Mouse (Mus musculus) kidney, embryonic 14.5 days (tissue): ENCODE data around the gene Defb36. TPM values are rescaled to one million over a fixed set of nuclear protein-coding genes. Genes with fewer than 3 reads are reported as not detected.

Experiments used
- ATAC-seq: fragments of 200-750 bp; cut with Nextera tagmentation; 2 replicates; pipeline ENCODE4 v1.8.0; 2017; ENCODE audit warnings: moderate number of reproducible peaks, mild to moderate bottlenecking, moderate TSS enrichment, moderate library complexity; ENCODE audit not compliant: low FRiP score, low TSS enrichment
- H3K27ac ChIP-seq: fragments of 300-500 bp; sonication (generic); 2 replicates; pipeline ENCODE4 v1.5.1; 2014; ENCODE audit warnings: low read depth, mild to moderate bottlenecking, low read length, moderate library complexity, mixed read lengths
- H3K27me3 ChIP-seq: fragments of 300-500 bp; sonication (generic); 2 replicates; pipeline ENCODE4 v1.6.1; 2014; ENCODE audit warnings: mild to moderate bottlenecking, low read length; ENCODE audit not compliant: control insufficient read depth, insufficient read depth
- H3K36me3 ChIP-seq: fragments of 300-500 bp; sonication (generic); 2 replicates; pipeline ENCODE4 v1.6.1; 2014; ENCODE audit warnings: low read length, mixed read lengths; ENCODE audit not compliant: control insufficient read depth, insufficient read depth
- H3K4me1 ChIP-seq: fragments of 300-500 bp; sonication (generic); 2 replicates; pipeline ENCODE4 v1.6.1; 2014; ENCODE audit warnings: low read length, mixed read lengths; ENCODE audit not compliant: control insufficient read depth, insufficient read depth
- H3K4me2 ChIP-seq: fragments of 300-500 bp; sonication (generic); replicated peaks from 2 replicates; pipeline ENCODE4 v1.6.1; 2014; ENCODE audit warnings: low read depth, mild to moderate bottlenecking, low read length
- H3K4me3 ChIP-seq: fragments of 300-500 bp; sonication (generic); 2 replicates; pipeline ENCODE4 v1.5.1; 2014; ENCODE audit warnings: mild to moderate bottlenecking, low read length
- H3K9ac ChIP-seq: fragments of 300-500 bp; sonication (generic); 2 replicates; pipeline ENCODE4 v1.6.1; 2014; ENCODE audit warnings: low read depth, mild to moderate bottlenecking, low read length, moderate library complexity
- H3K9me3 ChIP-seq: fragments of 300-500 bp; sonication (generic); 2 replicates; pipeline ENCODE4 v1.6.1; 2016; ENCODE audit warnings: low read length; ENCODE audit not compliant: control insufficient read depth
- WGBS: fragments of 180-500 bp; shearing (Covaris S2); extraction: QIAGEN DNeasy Blood & Tissue Kit; methylation state at CpG from one replicate; pipeline ENCODE4 v1.1.7; 2014; 5-methylcytosine and 5-hydroxymethylcytosine counted together
- polyA plus RNA-seq: library from polyadenylated mRNA; unstranded; fragments of >200 nt; fragmentation: Nextera tagmentation; extraction: Ambion mirVana; gene quantifications from 2 replicates; pipeline ENCODE4 v1.2.1, GENCODE M21; 2014

The Defb36 gene
- polyA plus RNA-seq, 1 experiment from 2014 or later, result 1.1 TPM

- WGBS, result 8% methylated on average over 7 of the region's 7 CpGs
- no peak; the same call in 1 of the 2 replicates for ATAC-seq
Observed at GRCm38 (mm10) chr2:152615563-152615962, 11.4 kb downstream of the Defb36 start.

GRCm38 (mm10) chr2:152616470-152616869 is 12.3 kb downstream of the Defb36 start:
- no peaks in the 10 kb centered on the region for H3K27me3 ChIP-seq
- no peak overlapping the region for H3K9ac ChIP-seq
- H3K27ac ChIP-seq, result no peak overlapping the region
- 54% methylated on average over 6 of the region's 6 CpGs for WGBS
- H3K4me2 ChIP-seq, result no peak overlapping the region
- H3K4me1 ChIP-seq, result 0 out of 2 replicates have a peak, but pooled peaks cover under 1% of the 10 kb centered on the region
- no peaks in the 10 kb centered on the region for H3K9me3 ChIP-seq
- H3K4me3 ChIP-seq, result no peak overlapping the region
- H3K36me3 ChIP-seq, result no peaks in the 10 kb centered on the region
- no peak for ATAC-seq

More at GRCm38 (mm10) chr2:152615563-152615962, 11.4 kb downstream of the Defb36 start:
- Histone ChIP-seq H3K36me3 (no peaks in the 10 kb centered on the region), H3K4me3 (no peak overlapping the region), H3K9ac (no peak overlapping the region), H3K27me3 (no peaks in the 10 kb centered on the region), H3K4me2 (no peak overlapping the region), H3K27ac (no peak overlapping the region), H3K4me1 (no peaks in the 10 kb centered on the region), H3K9me3 (no peaks in the 10 kb centered on the region)

- ATAC-seq, result no peak
- H3K4me3 ChIP-seq, result no peak overlapping the region
- no peak overlapping the region for H3K27ac ChIP-seq
- no peaks in the 10 kb centered on the region for H3K36me3 ChIP-seq
- H3K4me2 ChIP-seq, result no peak overlapping the region
- H3K9me3 ChIP-seq, result no peaks in the 10 kb centered on the region
- 61% methylated on average over 5 of the region's 5 CpGs for WGBS
- no peak overlapping the region for H3K9ac ChIP-seq
- peaks cover 5% of the 10 kb centered on the region; the same call in 1 of the 2 replicates for H3K4me1 ChIP-seq
- H3K27me3 ChIP-seq, result no peaks in the 10 kb centered on the region
Observed at GRCm38 (mm10) chr2:152617374-152617773, 13.2 kb downstream of the Defb36 start.

GRCm38 (mm10) chr2:152620367-152621134 is 16.4 kb downstream of the Defb36 start:
- no peak overlapping the region; the same call in 1 of the 2 replicates for H3K4me2 ChIP-seq
- no peaks in the 10 kb centered on the region for H3K27me3 ChIP-seq
- no peaks in the 10 kb centered on the region for H3K36me3 ChIP-seq
- peak overlapping the region; percentile 82 for H3K27ac ChIP-seq
- 0 out of 2 replicates have a peak, but pooled peaks cover 4% of the 10 kb centered on the region for H3K9me3 ChIP-seq
- WGBS, result 67% methylated on average over 9 of the region's 9 CpGs
- H3K9ac ChIP-seq, result no peak overlapping the region
- no peak for ATAC-seq
- H3K4me1 ChIP-seq, result peaks cover 8% of the 10 kb centered on the region; the same call in 1 of the 2 replicates
- no peak overlapping the region for H3K4me3 ChIP-seq

GRCm38 (mm10) chr2:152622151-152622550 is 18.0 kb downstream of the Defb36 start:
- Histone ChIP-seq H3K27ac (peak overlapping the region; percentile 82; the same call in 1 of the 2 replicates), H3K9me3 (0 out of 2 replicates have a peak, but pooled peaks cover 4% of the 10 kb centered on the region), H3K9ac (no peak overlapping the region), H3K27me3 (no peaks in the 10 kb centered on the region), H3K4me2 (no peak overlapping the region), H3K4me3 (no peak overlapping the region), H3K4me1 (peaks cover 12% of the 10 kb centered on the region; the same call in 1 of the 2 replicates), H3K36me3 (no peaks in the 10 kb centered on the region)
- WGBS, result 20% methylated on average over 13 of the region's 13 CpGs
- ATAC-seq, result peak; percentile 71

- Histone ChIP-seq H3K9ac (no peak within 1 kb of the TSS; the same call in 1 of the 2 replicates), H3K9me3 (0 out of 2 replicates have a peak, but pooled peaks cover 4% of the 10 kb centered on the region), H3K4me3 (no peak within 1 kb of the TSS)
Observed at GRCm38 (mm10) chr2:152622953-152623352, 18.8 kb downstream of the Defb36 start, which contains the start of gene Defb25. TSS of gene Defb25 (minus strand) at chr2:152623053.

GRCm38 (mm10) chr2:152624566-152624965 is 20.4 kb downstream of the Defb36 start:
- Histone ChIP-seq H3K27me3 (no peaks in the 10 kb centered on the region), H3K4me2 (no peak overlapping the region), H3K4me1 (peaks cover 31% of the 10 kb centered on the region; the same call in 1 of the 2 replicates), H3K9ac (no peak overlapping the region), H3K9me3 (0 out of 2 replicates have a peak, but pooled peaks cover 4% of the 10 kb centered on the region), H3K27ac (no peak overlapping the region), H3K4me3 (no peak overlapping the region), H3K36me3 (peaks cover 4% of the 10 kb centered on the region; the same call in 1 of the 2 replicates)
- no peak for ATAC-seq
- WGBS, result 81% methylated on average over 2 of the region's 2 CpGs

More at GRCm38 (mm10) chr2:152622953-152623352, 18.8 kb downstream of the Defb36 start, which contains the start of gene Defb25:
- Histone ChIP-seq H3K4me1 (peaks cover 15% of the 10 kb centered on the region; the same call in 1 of the 2 replicates), H3K27me3 (no peaks in the 10 kb centered on the region), H3K4me2 (0 out of 2 replicates have a peak within 1 kb of the TSS, but pooled peaks have one; percentile 17), H3K36me3 (no peaks in the 10 kb centered on the region), H3K27ac (peak within 1 kb of the TSS; percentile 82)
- WGBS, result 67% methylated on average over 7 of the region's 7 CpGs
- no peak for ATAC-seq

GRCm38 (mm10) chr2:152625256-152625655 is 21.1 kb downstream of the Defb36 start:
- Histone ChIP-seq H3K4me3 (no peak overlapping the region), H3K27ac (no peak overlapping the region), H3K27me3 (no peaks in the 10 kb centered on the region), H3K4me2 (no peak overlapping the region), H3K36me3 (peaks cover 9% of the 10 kb centered on the region; the same call in 1 of the 2 replicates), H3K9ac (no peak overlapping the region), H3K9me3 (0 out of 2 replicates have a peak, but pooled peaks cover 4% of the 10 kb centered on the region), H3K4me1 (peaks cover 37% of the 10 kb centered on the region; the same call in 1 of the 2 replicates)
- ATAC-seq, result no peak
- WGBS, result 36% methylated on average over 1 of the region's 1 CpGs
